Mouse (Mus musculus): ENCODE measurements around the gene Pdlim5. TPM values are rescaled to one million over a fixed set of nuclear protein-coding genes. Genes with fewer than 3 reads are reported as not detected.
A peak's percentile ranks its signal among the peaks of the same experiment; 100 is the strongest.

Gene Pdlim5
- total RNA-seq, 2 experiments from 2014 or later, result 53.5 to 57.7 TPM

DNA sequence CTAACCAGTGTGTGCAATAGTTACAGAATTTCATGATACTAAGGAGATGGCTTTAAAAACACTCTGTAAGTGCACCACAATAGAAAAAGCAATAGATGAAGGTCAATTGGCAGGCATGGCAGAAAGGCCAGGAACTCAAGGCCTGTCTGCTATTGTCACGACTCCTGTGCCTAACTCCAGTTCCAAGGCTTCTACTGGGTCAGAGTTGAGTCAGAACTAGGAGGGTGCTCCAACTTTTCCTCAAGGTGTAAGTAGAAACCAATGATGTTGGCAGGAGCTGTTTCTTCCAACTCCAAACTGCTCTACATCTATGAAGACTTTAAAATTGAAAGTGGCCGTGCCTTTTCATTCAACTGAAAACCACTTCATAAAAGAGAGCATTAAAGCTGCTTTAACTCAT lies 54.8 kb downstream of the Pdlim5 start:
- no peak for DNase-seq (ENCODE audit: low spot score in 2 of 2)

- DNase-seq (ENCODE audit: low spot score in 2 of 2), result no peak
Observed at GRCm38 (mm10) chr3:142339440-142340251, 55.9 kb downstream of the Pdlim5 start.

GRCm38 (mm10) chr3:142338058-142338457 lies 57.4 kb downstream of the Pdlim5 start:
- DNase-seq (ENCODE audit: low spot score in 2 of 2), result no peak

DNA sequence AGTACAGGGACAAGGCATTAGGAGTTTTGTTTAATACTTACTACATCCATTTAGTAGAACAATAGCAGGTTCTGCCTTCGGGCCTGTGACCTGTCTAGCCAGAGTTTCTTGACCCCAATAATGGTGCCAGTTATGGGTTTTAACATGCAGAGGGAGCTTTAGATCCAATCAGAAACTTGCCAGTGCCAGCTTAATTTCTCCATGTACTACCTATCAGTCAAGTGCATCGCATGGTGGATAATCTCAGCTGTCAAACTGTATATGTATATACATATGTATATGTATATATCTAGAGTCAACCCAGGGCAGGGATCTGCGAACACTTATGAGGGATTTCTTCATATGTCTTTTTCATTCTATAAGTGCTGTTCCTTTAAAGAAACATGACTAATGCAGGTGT lies 61.0 kb downstream of the Pdlim5 start:
- no peak for DNase-seq (ENCODE audit: low spot score in 2 of 2)

DNA sequence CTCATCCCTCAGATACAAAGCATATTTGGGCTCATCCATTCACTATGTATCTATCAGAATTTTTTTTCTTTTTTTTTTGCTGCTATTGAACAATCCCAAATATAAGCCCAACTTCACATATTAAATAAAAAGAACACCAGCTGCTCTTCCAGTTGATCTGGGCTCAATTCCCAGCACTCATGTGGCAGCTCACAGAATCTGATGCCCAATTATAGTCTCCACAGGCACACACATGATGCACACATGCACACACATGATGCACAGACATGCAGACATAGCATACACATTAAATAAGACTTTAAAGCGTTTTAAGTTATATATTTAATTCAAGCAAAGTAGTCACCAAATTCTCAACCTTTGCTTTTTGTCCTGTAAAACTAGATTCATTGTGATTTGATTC lies 62.0 kb downstream of the Pdlim5 start:
- no peak for DNase-seq (ENCODE audit: low spot score in 2 of 2)

DNA sequence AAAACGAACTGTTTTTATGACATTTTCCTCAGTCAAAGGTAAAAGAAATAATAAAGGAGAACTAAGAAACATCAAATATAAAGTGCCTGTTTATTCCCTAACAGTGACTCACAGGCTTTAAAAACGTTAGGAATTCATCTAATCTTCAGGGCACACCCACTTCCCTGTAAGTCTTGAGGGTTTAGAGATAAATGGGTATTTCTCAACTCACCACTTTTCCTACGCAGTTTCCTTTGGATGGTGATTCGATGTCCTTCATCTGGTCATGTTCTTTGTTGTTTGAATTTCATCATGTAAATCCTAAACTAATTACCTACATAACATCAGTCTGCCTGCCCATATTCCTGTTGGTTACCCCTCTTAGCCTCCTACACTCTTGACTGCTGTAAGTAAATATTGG lies 62.8 kb downstream of the Pdlim5 start:
- DNase-seq (ENCODE audit: low spot score in 2 of 2), result no peak

GRCm38 (mm10) chr3:142331872-142332554 lies 63.5 kb downstream of the Pdlim5 start:
- no peak for DNase-seq (ENCODE audit: low spot score in 2 of 2)

DNA sequence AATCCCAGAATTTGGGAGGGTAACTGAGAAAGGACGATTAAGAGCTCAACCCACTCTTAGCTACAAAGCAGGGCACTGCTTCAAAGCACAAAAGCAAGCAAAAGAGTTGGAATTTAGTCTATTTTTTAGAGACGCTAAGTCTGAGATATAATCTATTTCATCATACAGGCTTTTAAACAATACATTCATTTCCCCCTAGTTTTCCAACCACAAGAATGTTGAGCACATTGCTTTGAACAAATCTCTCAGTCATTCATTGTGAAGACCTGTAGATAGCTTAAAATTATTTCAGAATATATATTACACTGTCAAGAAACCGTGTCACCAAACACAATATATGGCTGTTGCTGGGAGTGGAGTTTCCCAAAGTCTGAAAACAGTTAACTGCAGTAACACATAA lies 65.1 kb downstream of the Pdlim5 start:
- no peak for DNase-seq (ENCODE audit: low spot score in 2 of 2)

DNA sequence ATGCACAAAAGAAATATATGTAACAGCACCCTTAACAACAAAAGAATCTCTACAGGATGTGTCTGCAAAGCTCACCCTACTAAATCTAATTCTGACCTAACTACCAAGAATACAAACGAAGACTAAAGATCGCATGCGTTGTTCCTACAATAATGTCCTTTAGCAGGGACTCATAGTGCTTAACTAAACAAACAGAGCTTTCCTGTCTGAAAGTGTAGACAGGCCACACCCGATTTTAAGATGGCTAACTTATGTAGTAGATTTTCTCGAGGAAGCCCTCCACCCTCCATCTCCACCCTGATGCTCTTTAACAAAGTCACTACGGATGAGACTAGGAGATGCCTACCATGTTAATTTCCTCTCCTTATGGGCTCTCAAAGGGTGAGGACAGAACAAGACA lies 71.9 kb downstream of the Pdlim5 start:
- no peak for DNase-seq (ENCODE audit: low spot score in 2 of 2)

DNA sequence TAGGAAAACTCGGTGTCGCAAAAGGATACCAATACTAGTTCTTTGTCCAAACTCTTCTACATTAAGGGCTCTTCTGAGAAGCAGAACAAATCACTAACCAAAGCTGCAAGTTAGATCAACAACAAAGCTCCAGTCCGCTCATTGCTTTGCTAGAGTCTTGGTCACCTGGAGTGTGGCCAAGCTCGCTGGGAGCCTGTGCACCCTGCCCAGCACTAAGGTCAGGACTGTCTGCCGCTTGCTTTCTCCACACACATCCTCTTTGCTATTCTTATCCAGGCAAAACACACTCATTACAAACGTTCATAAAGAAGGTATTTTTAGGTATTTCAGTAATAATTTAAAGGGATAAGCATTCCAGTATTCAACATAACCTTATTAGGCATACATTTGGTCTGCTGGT lies 73.6 kb downstream of the Pdlim5 start:
- DNase-seq (ENCODE audit: low spot score in 2 of 2), result peak in 1 of 2 experiments; percentile 34

- peak in 1 of 2 experiments; percentile 13 for DNase-seq (ENCODE audit: low spot score in 2 of 2)
Observed at GRCm38 (mm10) chr3:142318147-142318546, 77.3 kb downstream of the Pdlim5 start.

DNA sequence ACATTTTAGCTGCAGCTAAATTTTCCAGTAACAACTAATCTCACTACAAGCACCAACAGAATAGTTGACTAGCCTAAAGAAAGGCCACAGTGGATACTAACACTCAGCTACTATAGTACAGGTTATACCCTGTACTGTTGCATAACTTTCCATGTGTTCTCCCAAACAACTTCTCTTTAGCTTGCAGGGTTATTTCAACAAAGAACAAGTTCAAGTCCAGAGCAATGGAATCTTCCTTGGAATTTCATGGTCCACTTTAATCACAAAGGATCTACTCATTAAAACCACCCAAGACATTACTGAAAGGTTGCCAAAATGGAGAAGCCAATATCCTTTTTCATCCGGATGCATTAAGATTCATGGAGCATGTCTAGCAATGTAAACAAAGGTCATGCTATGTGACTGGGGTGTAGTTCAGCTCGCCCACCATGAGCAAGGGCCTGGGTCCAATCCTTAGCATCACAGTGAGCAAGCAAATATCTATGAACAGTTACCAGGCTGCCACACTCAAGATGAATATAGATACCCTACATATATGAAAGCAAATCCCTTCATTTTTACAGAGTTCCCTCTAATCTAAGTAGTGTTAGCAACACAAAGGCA lies 79.3 kb downstream of the Pdlim5 start:
- DNase-seq (ENCODE audit: low spot score in 2 of 2), result no peak

GRCm38 (mm10) chr3:142311075-142311474 lies 84.4 kb downstream of the Pdlim5 start:
- no peak for DNase-seq (ENCODE audit: low spot score in 2 of 2)

DNA sequence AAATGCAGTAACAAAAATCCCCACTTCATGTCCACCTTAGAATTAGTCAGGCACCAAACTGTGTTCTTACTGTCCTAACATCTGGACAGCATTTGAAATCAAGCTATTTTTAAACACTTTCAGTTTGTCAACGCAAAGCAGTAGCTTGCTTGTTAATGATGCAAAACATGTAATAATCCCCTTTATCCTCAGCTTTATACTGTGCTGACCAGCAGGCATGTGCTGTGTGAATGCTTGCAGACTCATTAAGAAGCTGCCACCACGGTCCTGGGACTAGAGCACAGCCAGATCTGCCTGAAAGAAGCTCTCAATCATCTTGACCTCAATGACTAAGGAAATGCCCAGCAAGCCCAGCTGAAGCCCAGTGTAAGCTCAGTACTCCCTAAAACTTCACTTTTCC lies 85.0 kb downstream of the Pdlim5 start:
- DNase-seq (ENCODE audit: low spot score in 2 of 2), result no peak

GRCm38 (mm10) chr3:142295287-142295676 lies 100.2 kb downstream of the Pdlim5 start:
- DNase-seq (ENCODE audit: low spot score in 2 of 2), result no peak

- DNase-seq (ENCODE audit: low spot score in 2 of 2), result no peak
Observed at GRCm38 (mm10) chr3:142294616-142295286, 100.7 kb downstream of the Pdlim5 start.

DNA sequence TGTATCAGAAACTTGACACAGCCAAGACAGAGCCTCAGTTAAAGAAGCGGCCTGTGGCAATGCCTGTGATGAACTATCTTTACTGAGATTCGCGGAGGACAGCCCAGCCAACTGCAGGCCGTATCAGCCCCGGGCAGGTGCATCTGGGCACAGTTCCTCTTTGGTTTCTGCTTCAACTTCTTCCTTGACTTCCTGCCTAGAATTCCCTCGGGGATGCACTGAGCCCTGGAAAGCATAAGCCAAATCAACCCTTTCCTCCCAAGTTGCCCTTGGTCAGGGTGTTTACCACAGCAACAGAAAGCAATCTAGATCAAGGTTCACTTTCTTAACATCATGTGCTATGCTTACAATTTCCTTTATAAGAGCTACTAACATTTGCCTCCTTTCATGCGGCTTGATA lies 101.9 kb downstream of the Pdlim5 start:
- no peak for DNase-seq (ENCODE audit: low spot score in 2 of 2)

DNA sequence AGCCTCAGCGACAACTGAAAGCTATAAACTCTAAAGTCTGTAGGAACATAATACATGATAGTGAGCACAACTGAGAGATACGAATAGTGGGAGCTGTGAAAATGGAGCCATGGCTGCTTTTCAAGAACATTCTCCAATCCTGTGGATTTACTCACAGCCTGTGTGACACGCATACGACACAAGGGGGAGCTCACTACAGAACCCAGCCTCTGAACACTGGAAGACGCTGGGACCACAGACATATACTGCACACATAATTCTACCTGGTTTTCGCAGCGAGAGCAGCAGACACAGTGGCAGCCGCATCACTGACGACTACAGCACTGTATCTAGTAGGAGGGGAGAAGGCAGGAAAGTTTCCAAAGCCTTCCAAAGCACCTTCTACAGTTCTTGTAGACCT lies 112.8 kb downstream of the Pdlim5 start:
- DNase-seq (ENCODE audit: low spot score in 2 of 2), result peak in 1 of 2 experiments; percentile 15

GRCm38 (mm10) chr3:142281656-142282055 lies 113.8 kb downstream of the Pdlim5 start:
- no peak for DNase-seq (ENCODE audit: low spot score in 2 of 2)

- DNase-seq (ENCODE audit: low spot score in 2 of 2), result no peak
Observed at GRCm38 (mm10) chr3:142281093-142281445, 114.4 kb downstream of the Pdlim5 start.

DNA sequence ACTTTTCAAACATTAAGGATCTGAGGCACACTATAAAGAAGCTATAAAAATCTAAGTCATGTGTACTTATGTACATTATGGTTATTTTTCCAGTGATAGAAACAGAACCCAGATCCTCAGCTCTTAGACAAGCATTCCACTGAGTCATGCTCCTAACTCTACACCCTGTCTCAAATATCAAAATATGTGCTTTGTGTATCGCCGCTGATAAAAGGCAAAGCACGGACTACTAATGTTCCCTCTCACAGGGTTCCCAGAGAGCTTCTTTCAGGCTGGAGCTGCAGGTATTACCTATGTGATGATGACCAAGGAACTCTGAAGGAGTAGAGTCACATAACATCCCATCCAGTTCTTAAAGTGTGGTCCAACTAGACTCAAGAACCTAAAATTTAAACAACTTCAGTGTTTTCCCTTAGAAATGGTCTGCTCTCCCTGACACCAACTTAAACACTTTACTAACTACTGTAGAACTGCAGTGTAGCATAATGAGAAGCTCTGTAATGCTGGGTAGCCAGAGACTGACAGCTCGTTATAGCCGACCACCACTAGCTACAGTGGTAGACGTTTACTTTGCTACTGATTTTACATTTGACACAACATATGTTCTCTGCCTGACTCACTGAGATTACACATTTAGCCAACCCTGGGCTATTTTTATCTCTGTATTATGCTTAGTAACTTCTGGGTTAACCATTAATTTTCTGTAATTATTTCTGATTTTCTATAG lies 115.0 kb downstream of the Pdlim5 start:
- no peak for DNase-seq (ENCODE audit: low spot score in 2 of 2)
